Mouse (Mus musculus): ENCODE data around the gene Cacna1c. TPM values are rescaled to one million over a fixed set of nuclear protein-coding genes. Genes with fewer than 3 reads are reported as not detected.

The Cacna1c gene
- polyA plus RNA-seq, 1 experiment from 2014 or later: 3.2 TPM

GRCm38 (mm10) chr6:119072772-119073171 is 123.4 kb downstream of the Cacna1c start:
- Histone ChIP-seq H3K9me3 (replicated peaks; ENCODE audit: control insufficient read depth, low read length) (no peaks in the 10 kb centered on the region), H3K4me2 (ENCODE audit: low read length) (no peak overlapping the region), H3K9ac (ENCODE audit: low read length) (no peak overlapping the region), H3K4me1 (ENCODE audit: control insufficient read depth, insufficient read depth, low read length) (no peaks in the 10 kb centered on the region), H3K27ac (ENCODE audit: low read depth, low read length) (no peak overlapping the region), H3K36me3 (ENCODE audit: control insufficient read depth, insufficient read depth, low read length) (no peaks in the 10 kb centered on the region), H3K27me3 (replicated peaks; ENCODE audit: control insufficient read depth, insufficient read depth, low read length) (no peaks in the 10 kb centered on the region), H3K4me3 (ENCODE audit: low read depth, low read length) (no peak overlapping the region)
- no peak for ATAC-seq
- no peak for DNase-seq (ENCODE audit: low spot score)
- WGBS: 76% methylated on average over 7 of the region's 7 CpGs

GRCm38 (mm10) chr6:119070771-119071170 is 125.4 kb downstream of the Cacna1c start:
- no peak for DNase-seq (ENCODE audit: low spot score)
- no peak overlapping the region for H3K9ac ChIP-seq (ENCODE audit: low read length)
- no peak for ATAC-seq
- H3K4me1 ChIP-seq (ENCODE audit: control insufficient read depth, insufficient read depth, low read length): no peaks in the 10 kb centered on the region
- no peak overlapping the region for H3K4me2 ChIP-seq (ENCODE audit: low read length)
- H3K27ac ChIP-seq (ENCODE audit: low read depth, low read length): no peak overlapping the region
- no peaks in the 10 kb centered on the region for H3K9me3 ChIP-seq (replicated peaks; ENCODE audit: control insufficient read depth, low read length)
- 68% methylated on average over 4 of the region's 4 CpGs for WGBS
- H3K4me3 ChIP-seq (ENCODE audit: low read depth, low read length): no peak overlapping the region
- no peaks in the 10 kb centered on the region for H3K36me3 ChIP-seq (ENCODE audit: control insufficient read depth, insufficient read depth, low read length)
- no peaks in the 10 kb centered on the region for H3K27me3 ChIP-seq (replicated peaks; ENCODE audit: control insufficient read depth, insufficient read depth, low read length)

- no peak overlapping the region for H3K9ac ChIP-seq (ENCODE audit: low read length)
- H3K27me3 ChIP-seq (replicated peaks; ENCODE audit: control insufficient read depth, insufficient read depth, low read length): no peaks in the 10 kb centered on the region
- H3K4me1 ChIP-seq (ENCODE audit: control insufficient read depth, insufficient read depth, low read length): no peaks in the 10 kb centered on the region
- H3K36me3 ChIP-seq (ENCODE audit: control insufficient read depth, insufficient read depth, low read length): no peaks in the 10 kb centered on the region
- 93% methylated on average over 3 of the region's 3 CpGs for WGBS
- DNase-seq (ENCODE audit: low spot score) (no peak), ATAC-seq (no peak)
- H3K4me3 ChIP-seq (ENCODE audit: low read depth, low read length): no peak overlapping the region
- H3K9me3 ChIP-seq (replicated peaks; ENCODE audit: control insufficient read depth, low read length): no peaks in the 10 kb centered on the region
- no peak overlapping the region for H3K4me2 ChIP-seq (ENCODE audit: low read length)
- no peak overlapping the region for H3K27ac ChIP-seq (ENCODE audit: low read depth, low read length)
Measured at GRCm38 (mm10) chr6:119070351-119070750, 125.9 kb downstream of the Cacna1c start.

- WGBS: 90% methylated on average over 5 of the region's 5 CpGs
- ATAC-seq: no peak
Measured at GRCm38 (mm10) chr6:119069145-119069544, 127.1 kb downstream of the Cacna1c start.

GRCm38 (mm10) chr6:119068650-119069049 is 127.6 kb downstream of the Cacna1c start:
- ATAC-seq (no peak), DNase-seq (ENCODE audit: low spot score) (no peak)
- Histone ChIP-seq H3K9me3 (replicated peaks; ENCODE audit: control insufficient read depth, low read length) (no peaks in the 10 kb centered on the region), H3K9ac (ENCODE audit: low read length) (no peak overlapping the region), H3K4me2 (ENCODE audit: low read length) (no peak overlapping the region), H3K4me3 (ENCODE audit: low read depth, low read length) (no peak overlapping the region), H3K4me1 (ENCODE audit: control insufficient read depth, insufficient read depth, low read length) (no peaks in the 10 kb centered on the region), H3K36me3 (ENCODE audit: control insufficient read depth, insufficient read depth, low read length) (no peaks in the 10 kb centered on the region), H3K27me3 (replicated peaks; ENCODE audit: control insufficient read depth, insufficient read depth, low read length) (no peaks in the 10 kb centered on the region), H3K27ac (ENCODE audit: low read depth, low read length) (no peak overlapping the region)
- WGBS: 79% methylated on average over 4 of the region's 4 CpGs

More at GRCm38 (mm10) chr6:119069145-119069544, 127.1 kb downstream of the Cacna1c start:
- Histone ChIP-seq H3K9me3 (replicated peaks; ENCODE audit: control insufficient read depth, low read length) (no peaks in the 10 kb centered on the region), H3K9ac (ENCODE audit: low read length) (no peak overlapping the region), H3K36me3 (ENCODE audit: control insufficient read depth, insufficient read depth, low read length) (no peaks in the 10 kb centered on the region), H3K4me3 (ENCODE audit: low read depth, low read length) (no peak overlapping the region), H3K4me2 (ENCODE audit: low read length) (no peak overlapping the region), H3K27me3 (replicated peaks; ENCODE audit: control insufficient read depth, insufficient read depth, low read length) (no peaks in the 10 kb centered on the region), H3K4me1 (ENCODE audit: control insufficient read depth, insufficient read depth, low read length) (no peaks in the 10 kb centered on the region), H3K27ac (ENCODE audit: low read depth, low read length) (no peak overlapping the region)
- no peak for DNase-seq (ENCODE audit: low spot score)

- no peak for ATAC-seq
- 95% methylated on average over 5 of the region's 5 CpGs for WGBS
- no peak overlapping the region for H3K4me2 ChIP-seq (ENCODE audit: low read length)
Measured at GRCm38 (mm10) chr6:119064961-119065360, 131.3 kb downstream of the Cacna1c start.

GRCm38 (mm10) chr6:119064430-119064829 is 131.8 kb downstream of the Cacna1c start:
- Histone ChIP-seq H3K4me2 (ENCODE audit: low read length) (no peak overlapping the region), H3K27ac (ENCODE audit: low read depth, low read length) (no peak overlapping the region), H3K36me3 (ENCODE audit: control insufficient read depth, insufficient read depth, low read length) (no peaks in the 10 kb centered on the region), H3K4me1 (ENCODE audit: control insufficient read depth, insufficient read depth, low read length) (no peaks in the 10 kb centered on the region), H3K27me3 (replicated peaks; ENCODE audit: control insufficient read depth, insufficient read depth, low read length) (no peaks in the 10 kb centered on the region), H3K9ac (ENCODE audit: low read length) (no peak overlapping the region), H3K9me3 (replicated peaks; ENCODE audit: control insufficient read depth, low read length) (no peaks in the 10 kb centered on the region), H3K4me3 (ENCODE audit: low read depth, low read length) (no peak overlapping the region)
- DNase-seq (ENCODE audit: low spot score): no peak
- 93% methylated on average over 9 of the region's 9 CpGs for WGBS
- ATAC-seq: no peak

More at GRCm38 (mm10) chr6:119064961-119065360, 131.3 kb downstream of the Cacna1c start:
- DNase-seq (ENCODE audit: low spot score): no peak
- Histone ChIP-seq H3K9me3 (replicated peaks; ENCODE audit: control insufficient read depth, low read length) (no peaks in the 10 kb centered on the region), H3K27me3 (replicated peaks; ENCODE audit: control insufficient read depth, insufficient read depth, low read length) (no peaks in the 10 kb centered on the region), H3K36me3 (ENCODE audit: control insufficient read depth, insufficient read depth, low read length) (no peaks in the 10 kb centered on the region), H3K4me3 (ENCODE audit: low read depth, low read length) (no peak overlapping the region), H3K4me1 (ENCODE audit: control insufficient read depth, insufficient read depth, low read length) (no peaks in the 10 kb centered on the region), H3K27ac (ENCODE audit: low read depth, low read length) (no peak overlapping the region), H3K9ac (ENCODE audit: low read length) (no peak overlapping the region)

- ATAC-seq (no peak), DNase-seq (ENCODE audit: low spot score) (no peak)
- Histone ChIP-seq H3K9ac (ENCODE audit: low read length) (no peak overlapping the region), H3K4me2 (ENCODE audit: low read length) (no peak overlapping the region), H3K36me3 (ENCODE audit: control insufficient read depth, insufficient read depth, low read length) (no peaks in the 10 kb centered on the region), H3K27ac (ENCODE audit: low read depth, low read length) (no peak overlapping the region), H3K27me3 (replicated peaks; ENCODE audit: control insufficient read depth, insufficient read depth, low read length) (no peaks in the 10 kb centered on the region), H3K4me3 (ENCODE audit: low read depth, low read length) (no peak overlapping the region), H3K4me1 (ENCODE audit: control insufficient read depth, insufficient read depth, low read length) (no peaks in the 10 kb centered on the region), H3K9me3 (replicated peaks; ENCODE audit: control insufficient read depth, low read length) (no peaks in the 10 kb centered on the region)
Measured at GRCm38 (mm10) chr6:119062695-119063094, 133.5 kb downstream of the Cacna1c start.

GRCm38 (mm10) chr6:119058896-119059295 is 137.3 kb downstream of the Cacna1c start:
- 60% methylated on average over 3 of the region's 3 CpGs for WGBS
- no peak overlapping the region for H3K27ac ChIP-seq (ENCODE audit: low read depth, low read length)

More at GRCm38 (mm10) chr6:119058896-119059295, 137.3 kb downstream of the Cacna1c start:
- ATAC-seq: no peak
- Histone ChIP-seq H3K36me3 (ENCODE audit: control insufficient read depth, insufficient read depth, low read length) (no peaks in the 10 kb centered on the region), H3K9me3 (replicated peaks; ENCODE audit: control insufficient read depth, low read length) (no peaks in the 10 kb centered on the region), H3K4me3 (ENCODE audit: low read depth, low read length) (no peak overlapping the region), H3K4me2 (ENCODE audit: low read length) (no peak overlapping the region), H3K9ac (ENCODE audit: low read length) (no peak overlapping the region), H3K4me1 (ENCODE audit: control insufficient read depth, insufficient read depth, low read length) (no peaks in the 10 kb centered on the region), H3K27me3 (replicated peaks; ENCODE audit: control insufficient read depth, insufficient read depth, low read length) (no peaks in the 10 kb centered on the region)
- no peak for DNase-seq (ENCODE audit: low spot score)

Measured in forebrain, embryonic 14.5 days (tissue).